Mouse (Mus musculus) forebrain, embryonic 16.5 days (tissue): ENCODE measurements at regions not wholly inside any gene's neighbourhood (a gene's known extent, or its start where the extent isn't known, plus 50 kb on each side); places are given as distances from the start of the nearest gene placed in this dataset.

Experiments
- ATAC-seq: fragments of 200-750 bp; cut with Nextera tagmentation; 2 replicates; pipeline ENCODE4 v1.8.0; 2017; ENCODE audit warnings: mild to moderate bottlenecking, moderate library complexity
- H3K27ac ChIP-seq: fragments of 300-500 bp; sonication (generic); 2 replicates; pipeline ENCODE4 v1.5.1; 2014; ENCODE audit warnings: low read length, control low read depth
- H3K27me3 ChIP-seq: fragments of 300-500 bp; sonication (generic); replicated peaks from 2 replicates; pipeline ENCODE4 v1.6.1; 2014; ENCODE audit warnings: low read length; ENCODE audit not compliant: control insufficient read depth, insufficient read depth
- H3K36me3 ChIP-seq: fragments of 300-500 bp; sonication (generic); 2 replicates; pipeline ENCODE4 v1.6.1; 2014; ENCODE audit not compliant: control insufficient read depth, insufficient read depth
- H3K4me1 ChIP-seq: fragments of 300-500 bp; sonication (generic); replicated peaks from 2 replicates; pipeline ENCODE4 v1.6.1; 2014; ENCODE audit warnings: low read length; ENCODE audit not compliant: control insufficient read depth, insufficient read depth
- H3K4me2 ChIP-seq: fragments of 300-500 bp; sonication (generic); 2 replicates; pipeline ENCODE4 v1.6.1; 2014; ENCODE audit warnings: mild to moderate bottlenecking, low read length, control low read depth
- H3K4me3 ChIP-seq: fragments of 300-500 bp; sonication (generic); replicated peaks from 2 replicates; pipeline ENCODE4 v1.5.1; 2014; ENCODE audit warnings: mild to moderate bottlenecking, low read length, control low read depth
- H3K9ac ChIP-seq: fragments of 300-500 bp; sonication (generic); replicated peaks from 2 replicates; pipeline ENCODE4 v1.6.1; 2014; ENCODE audit warnings: low read depth, low read length, control low read depth
- H3K9me3 ChIP-seq: fragments of 300-500 bp; sonication (generic); 2 replicates; pipeline ENCODE4 v1.6.1; 2016; ENCODE audit warnings: low read length; ENCODE audit not compliant: control insufficient read depth
- WGBS: fragments of 180-500 bp; shearing (Covaris S2); extraction: QIAGEN DNeasy Blood & Tissue Kit; methylation state at CpG from one replicate; pipeline ENCODE4 v1.1.7; 2014; 5-methylcytosine and 5-hydroxymethylcytosine counted together

DNA sequence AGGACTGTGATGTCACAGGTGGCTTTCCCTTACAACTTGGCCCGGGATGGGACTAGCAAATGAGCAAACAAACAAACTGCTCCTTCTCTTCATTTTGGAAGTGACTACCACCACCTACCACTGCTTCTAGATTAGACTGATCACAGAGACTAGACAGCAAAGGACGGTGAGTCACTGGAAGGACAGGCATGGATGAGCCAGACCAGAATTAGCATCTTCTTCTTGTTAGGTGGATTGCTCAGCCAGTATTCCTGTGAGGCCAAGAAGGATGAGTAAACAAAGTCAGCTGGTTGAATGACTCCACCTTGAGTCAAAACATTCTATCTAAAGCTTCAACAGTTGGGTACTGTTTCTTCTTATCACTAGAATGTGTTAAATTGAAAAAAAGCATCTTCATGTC is 385.1 kb upstream of the Mon1b start:
- ATAC-seq: no peak
- no peaks in the 10 kb centered on the region for H3K9me3 ChIP-seq
- H3K4me3 ChIP-seq: no peak overlapping the region
- H3K27me3 ChIP-seq: no peaks in the 10 kb centered on the region
- H3K9ac ChIP-seq: no peak overlapping the region
- no peak overlapping the region for H3K27ac ChIP-seq
- 86% methylated on average over 2 of the region's 2 CpGs for WGBS
- no peaks in the 10 kb centered on the region for H3K4me1 ChIP-seq
- H3K36me3 ChIP-seq: no peaks in the 10 kb centered on the region
- no peak overlapping the region for H3K4me2 ChIP-seq

GRCm38 (mm10) chr8:113254076-113254475 is 381.3 kb upstream of the Mon1b start:
- H3K9ac ChIP-seq: no peak overlapping the region
- no peaks in the 10 kb centered on the region for H3K9me3 ChIP-seq
- ATAC-seq: no peak
- H3K36me3 ChIP-seq: no peaks in the 10 kb centered on the region
- no peak overlapping the region for H3K4me2 ChIP-seq
- 90% methylated on average over 5 of the region's 5 CpGs for WGBS
- no peak overlapping the region for H3K4me3 ChIP-seq
- no peaks in the 10 kb centered on the region for H3K4me1 ChIP-seq
- H3K27ac ChIP-seq: no peak overlapping the region
- H3K27me3 ChIP-seq: no peaks in the 10 kb centered on the region

DNA sequence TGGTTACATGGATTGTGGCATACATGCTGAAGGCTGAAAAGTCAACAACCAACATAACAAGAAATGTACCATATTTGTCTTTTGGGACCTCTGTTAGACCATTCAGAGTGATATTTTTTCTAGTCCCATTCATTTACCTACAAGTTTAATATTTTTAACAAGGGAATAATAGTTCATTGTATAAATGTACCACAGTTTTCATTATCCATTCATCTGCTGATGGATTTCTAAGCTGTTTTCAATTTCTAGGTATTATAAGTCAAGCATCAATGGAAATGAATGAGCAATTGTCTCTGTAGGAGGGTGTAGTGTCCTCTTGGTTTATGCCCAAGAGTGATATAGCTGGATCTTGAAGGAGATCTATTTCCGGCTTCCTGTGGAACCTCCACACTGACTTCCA is 375.9 kb upstream of the Mon1b start:
- Histone ChIP-seq H3K4me1 (no peaks in the 10 kb centered on the region), H3K9ac (no peak overlapping the region), H3K27me3 (no peaks in the 10 kb centered on the region), H3K4me3 (no peak overlapping the region), H3K36me3 (no peaks in the 10 kb centered on the region), H3K27ac (no peak overlapping the region), H3K9me3 (no peaks in the 10 kb centered on the region), H3K4me2 (no peak overlapping the region)
- no peak for ATAC-seq
- 94% methylated on average over 1 of the region's 1 CpGs for WGBS

GRCm38 (mm10) chr8:113263296-113263695 is 372.1 kb upstream of the Mon1b start:
- H3K27ac ChIP-seq: no peak overlapping the region
- no peaks in the 10 kb centered on the region for H3K27me3 ChIP-seq
- no peak for ATAC-seq
- no peaks in the 10 kb centered on the region for H3K9me3 ChIP-seq
- H3K36me3 ChIP-seq: no peaks in the 10 kb centered on the region
- 21% methylated on average over 3 of the region's 3 CpGs for WGBS
- no peaks in the 10 kb centered on the region for H3K4me1 ChIP-seq
- no peak overlapping the region for H3K4me3 ChIP-seq
- no peak overlapping the region for H3K9ac ChIP-seq
- H3K4me2 ChIP-seq: no peak overlapping the region

DNA sequence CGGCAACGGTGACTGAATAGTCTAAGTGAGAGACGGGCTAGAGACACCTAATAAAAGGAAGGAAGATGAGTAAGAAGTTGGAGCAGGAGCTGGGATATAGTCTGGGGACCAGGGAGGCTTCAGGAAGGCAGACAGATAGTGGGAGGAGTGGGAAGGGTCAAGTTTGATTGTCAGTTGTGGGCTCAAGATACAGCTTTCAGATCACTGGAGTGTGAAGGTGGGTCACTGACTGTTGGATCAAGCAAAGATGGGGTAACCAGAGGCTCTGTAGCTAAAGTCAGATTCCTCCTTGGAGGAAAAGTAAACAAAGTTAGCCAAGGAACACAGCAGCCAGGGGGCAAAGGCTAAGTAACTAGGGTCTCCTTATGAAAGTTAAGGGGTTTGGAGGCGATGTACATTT is 364.1 kb upstream of the Mon1b start:
- WGBS: 93% methylated on average over 4 of the region's 4 CpGs
- H3K4me1 ChIP-seq: no peaks in the 10 kb centered on the region
- no peak for ATAC-seq
- H3K4me3 ChIP-seq: no peak overlapping the region
- H3K27me3 ChIP-seq: no peaks in the 10 kb centered on the region
- H3K4me2 ChIP-seq: no peak overlapping the region
- no peaks in the 10 kb centered on the region for H3K36me3 ChIP-seq
- no peaks in the 10 kb centered on the region for H3K9me3 ChIP-seq
- H3K27ac ChIP-seq: no peak overlapping the region
- no peak overlapping the region for H3K9ac ChIP-seq

GRCm38 (mm10) chr8:113300273-113300843 is 335.0 kb upstream of the Mon1b start:
- no peaks in the 10 kb centered on the region for H3K9me3 ChIP-seq
- no peaks in the 10 kb centered on the region for H3K27me3 ChIP-seq
- ATAC-seq: peak; percentile 93
- H3K4me3 ChIP-seq: no peak overlapping the region
- no peaks in the 10 kb centered on the region for H3K36me3 ChIP-seq
- no peak overlapping the region for H3K4me2 ChIP-seq
- 0 out of 2 replicates have a peak overlapping the region, but pooled peaks have one; percentile 33 for H3K27ac ChIP-seq
- 41% methylated on average over 4 of the region's 4 CpGs for WGBS
- peaks cover 9% of the 10 kb centered on the region for H3K4me1 ChIP-seq
- H3K9ac ChIP-seq: no peak overlapping the region

GRCm38 (mm10) chr8:113303426-113303825 is 332.0 kb upstream of the Mon1b start:
- Histone ChIP-seq H3K4me2 (no peak overlapping the region), H3K4me1 (peaks cover 9% of the 10 kb centered on the region), H3K27ac (no peak overlapping the region), H3K9me3 (no peaks in the 10 kb centered on the region), H3K9ac (no peak overlapping the region), H3K27me3 (no peaks in the 10 kb centered on the region), H3K36me3 (no peaks in the 10 kb centered on the region), H3K4me3 (no peak overlapping the region)
- ATAC-seq: 0 out of 2 replicates have a peak, but pooled peaks have one; percentile 18
- WGBS: 46% methylated on average over 8 of the region's 8 CpGs

DNA sequence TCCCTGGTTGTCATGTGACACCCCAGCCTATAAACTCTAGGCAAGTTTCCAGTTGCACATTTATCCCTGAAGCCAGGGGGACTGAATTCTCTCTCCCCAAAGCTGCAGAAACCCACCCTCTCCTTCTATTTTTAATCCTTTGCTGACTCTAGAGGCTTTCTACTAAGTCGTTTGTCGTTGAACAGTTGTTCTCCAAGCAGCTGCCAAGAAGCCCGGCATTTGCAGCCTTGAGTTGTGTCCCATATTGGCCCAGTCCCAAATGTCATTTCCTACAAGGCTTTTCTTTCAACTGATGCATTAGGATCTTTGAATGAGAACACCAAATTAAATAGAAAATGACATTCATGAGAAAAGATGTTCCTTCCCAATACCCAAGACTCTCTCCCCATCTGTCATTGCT is 318.2 kb upstream of the Mon1b start:
- 18% methylated on average over 3 of the region's 3 CpGs for WGBS
- H3K4me2 ChIP-seq: no peak overlapping the region
- no peaks in the 10 kb centered on the region for H3K9me3 ChIP-seq
- no peaks in the 10 kb centered on the region for H3K36me3 ChIP-seq
- no peak overlapping the region for H3K27ac ChIP-seq
- H3K27me3 ChIP-seq: no peaks in the 10 kb centered on the region
- ATAC-seq: peak; percentile 50; the same call in 1 of the 2 replicates
- H3K4me1 ChIP-seq: peaks cover 8% of the 10 kb centered on the region
- H3K9ac ChIP-seq: no peak overlapping the region
- H3K4me3 ChIP-seq: no peak overlapping the region

DNA sequence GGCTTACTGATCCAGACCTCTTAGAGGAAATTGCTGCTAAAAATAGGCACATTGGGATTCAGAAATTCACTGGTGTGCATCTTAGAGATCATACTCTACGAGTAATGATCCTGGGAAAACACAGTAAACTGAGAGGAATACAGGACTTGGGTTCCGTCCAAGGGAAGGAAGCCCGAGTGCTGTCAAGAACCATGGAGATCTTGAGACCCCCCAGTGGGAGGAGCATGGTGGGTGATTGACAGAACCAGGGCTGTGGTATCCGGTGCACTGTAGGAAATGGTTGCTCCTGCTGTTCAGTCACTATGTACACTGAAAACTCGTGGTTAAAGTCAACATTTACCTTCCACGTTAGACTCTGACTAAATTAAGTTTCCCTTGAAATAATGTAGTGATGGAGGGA is 303.8 kb upstream of the Mon1b start:
- no peaks in the 10 kb centered on the region for H3K9me3 ChIP-seq
- H3K9ac ChIP-seq: no peak overlapping the region
- H3K4me2 ChIP-seq: no peak overlapping the region
- WGBS: 68% methylated on average over 6 of the region's 6 CpGs
- H3K4me3 ChIP-seq: no peak overlapping the region
- no peaks in the 10 kb centered on the region for H3K36me3 ChIP-seq
- no peak for ATAC-seq
- no peaks in the 10 kb centered on the region for H3K27me3 ChIP-seq
- H3K4me1 ChIP-seq: no peaks in the 10 kb centered on the region
- H3K27ac ChIP-seq: no peak overlapping the region

DNA sequence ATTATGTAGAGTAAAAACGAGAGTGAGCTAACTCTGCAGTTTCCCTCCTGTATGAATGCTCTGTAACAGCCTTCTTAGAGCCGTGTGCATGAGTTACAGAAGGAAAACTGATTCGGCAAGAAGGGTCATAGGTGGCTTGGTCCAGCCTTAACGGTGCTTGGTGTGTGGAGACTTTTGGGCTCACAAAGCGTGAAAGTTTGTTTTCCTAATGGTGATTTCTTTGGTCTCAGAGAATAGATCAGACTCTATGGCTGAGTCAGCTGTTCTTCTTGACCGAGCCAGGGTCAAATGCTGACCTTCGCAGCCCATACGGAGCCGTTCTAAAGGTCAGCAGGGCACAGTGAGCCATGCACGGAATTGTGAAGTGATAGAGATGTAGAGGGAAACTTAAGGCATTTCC is 294.1 kb upstream of the Mon1b start:
- Histone ChIP-seq H3K27me3 (no peaks in the 10 kb centered on the region), H3K9me3 (no peaks in the 10 kb centered on the region), H3K4me1 (peaks cover 2% of the 10 kb centered on the region; the same call in 1 of the 2 replicates), H3K9ac (no peak overlapping the region), H3K4me2 (no peak overlapping the region), H3K36me3 (no peaks in the 10 kb centered on the region), H3K4me3 (no peak overlapping the region), H3K27ac (no peak overlapping the region)
- WGBS: 75% methylated on average over 10 of the region's 10 CpGs
- ATAC-seq: no peak
